ENCODE assay signal across 18 mouse cellular contexts in genomic region chr9:29812685-29813084, GRCm38 (mm10).
"Had no signal": no experiment of that assay in that cellular context is flagged by ENCODE, and none has a peak within 500 bp of the region (broad histone marks: within the 10 kb centered on the region; RNA-seq: fewer than 3 reads in every experiment).

No protein-coding gene starts in this region.

- ATAC-seq: midbrain, embryonic 16.5 days had no signal

- H3K36me3 ChIP-seq: midbrain, embryonic 10.5 days; midbrain, embryonic 12.5 days; neural tube, embryonic 13.5 days; neural tube, embryonic 15.5 days had no signal

- H3K27ac ChIP-seq: midbrain, embryonic 10.5 days; midbrain, embryonic 12.5 days; neural tube, embryonic 13.5 days; neural tube, embryonic 15.5 days had no signal

- H3K27me3 ChIP-seq: midbrain, embryonic 12.5 days; neural tube, embryonic 13.5 days; neural tube, embryonic 15.5 days had no signal

- H3K4me3 ChIP-seq: midbrain, embryonic 10.5 days; midbrain, embryonic 12.5 days; myocyte; neural tube, embryonic 13.5 days; neural tube, embryonic 15.5 days had no signal

- H3K9ac ChIP-seq: lung, embryonic 14.5 days; midbrain, embryonic 12.5 days; neural tube, embryonic 13.5 days; neural tube, embryonic 15.5 days had no signal

- H3K9me3 ChIP-seq: midbrain, embryonic 10.5 days; midbrain, embryonic 12.5 days; neural tube, embryonic 13.5 days; neural tube, embryonic 15.5 days had no signal

- H3K4me2 ChIP-seq: lung, embryonic 14.5 days; midbrain, embryonic 12.5 days; neural tube, embryonic 13.5 days; neural tube, embryonic 15.5 days had no signal

- DNase-seq: lung, embryonic 14.5 days; lung, postnatal 10 days; lung, postnatal 4 days; midbrain, embryonic 14.5 days; retina, postnatal 1 day; right cerebral cortex, adult 18-20 months; right cerebral cortex, postnatal 25 days; right cerebral cortex, postnatal 4 days; spleen, adult 18-20 months; thymus, adult 18-20 months; thymus, postnatal 14 days; thymus, postnatal 36 days had no signal
